Mouse (Mus musculus) neural tube, embryonic 13.5 days (tissue): Measurements from ENCODE around the gene Zfhx3. TPM values are rescaled to one million over a fixed set of nuclear protein-coding genes. Genes with fewer than 3 reads are reported as not detected.

Source experiments
- ATAC-seq: fragments of 200-750 bp; cut with Nextera tagmentation; 2 replicates; pipeline ENCODE4 v1.8.0; 2017; ENCODE audit warnings: low read depth, mild to moderate bottlenecking, moderate TSS enrichment, moderate library complexity
- H3K27ac ChIP-seq: fragments of 300-500 bp; sonication (generic); replicated peaks from 2 replicates; pipeline ENCODE4 v1.5.1; 2015; ENCODE audit warnings: moderate library complexity, mild to moderate bottlenecking, inconsistent platforms
- H3K27me3 ChIP-seq: fragments of 300-500 bp; sonication (generic); 2 replicates; pipeline ENCODE4 v1.6.1; 2015; ENCODE audit warnings: mild to moderate bottlenecking, inconsistent platforms
- H3K36me3 ChIP-seq: fragments of 300-500 bp; sonication (generic); 2 replicates; pipeline ENCODE4 v1.6.1; 2015; ENCODE audit warnings: mild to moderate bottlenecking, inconsistent platforms
- H3K4me1 ChIP-seq: fragments of 300-500 bp; sonication (generic); replicated peaks from 2 replicates; pipeline ENCODE4 v1.6.1; 2015; ENCODE audit warnings: inconsistent platforms
- H3K4me2 ChIP-seq: fragments of 300-500 bp; sonication (generic); 2 replicates; pipeline ENCODE4 v1.6.1; 2015; ENCODE audit warnings: inconsistent platforms, mild to moderate bottlenecking, moderate library complexity
- H3K4me3 ChIP-seq: fragments of 300-500 bp; sonication (generic); 2 replicates; pipeline ENCODE4 v1.5.1; 2015; ENCODE audit warnings: mild to moderate bottlenecking, inconsistent platforms
- H3K9ac ChIP-seq: fragments of 300-500 bp; sonication (generic); 2 replicates; pipeline ENCODE4 v1.6.1; 2015; ENCODE audit warnings: moderate library complexity, mild to moderate bottlenecking, inconsistent platforms
- H3K9me3 ChIP-seq: fragments of 300-500 bp; sonication (generic); 2 replicates; pipeline ENCODE4 v1.6.1; 2016; ENCODE audit warnings: inconsistent platforms
- WGBS: fragments of 180-500 bp; shearing (Covaris S2); methylation state at CpG from one replicate; pipeline ENCODE4 v1.1.7; 2015; 5-methylcytosine and 5-hydroxymethylcytosine counted together
- polyA plus RNA-seq: library from polyadenylated mRNA; unstranded; fragments of >200 nt; fragmentation: Nextera tagmentation; extraction: Ambion mirVana; gene quantifications from 2 replicates; pipeline ENCODE4 v1.2.1, GENCODE M21; 2015

Zfhx3 gene
- polyA plus RNA-seq, 1 experiment from 2014 or later: 28.2 TPM

DNA sequence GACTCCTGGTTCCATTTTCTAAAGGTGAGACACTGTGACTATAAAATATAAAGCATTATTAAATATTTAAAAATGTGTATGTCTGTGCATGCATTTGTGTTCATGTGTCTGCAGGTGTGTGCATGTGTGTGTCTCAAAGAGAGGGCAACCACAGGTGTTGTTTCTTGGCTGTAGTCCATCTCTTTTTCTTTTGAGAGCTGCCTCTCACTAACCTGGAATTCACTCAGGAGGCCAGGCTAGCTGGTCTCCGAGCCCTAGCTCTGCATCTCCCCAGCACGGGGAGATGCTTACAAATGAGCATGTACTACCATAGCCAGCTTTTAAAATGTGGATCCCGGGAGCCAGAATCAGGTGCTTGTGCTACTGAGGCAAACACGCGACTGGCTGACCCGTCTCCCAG is 124.7 kb downstream of the Zfhx3 start:
- WGBS: 83% methylated on average over 6 of the region's 6 CpGs
- ATAC-seq: no peak

DNA sequence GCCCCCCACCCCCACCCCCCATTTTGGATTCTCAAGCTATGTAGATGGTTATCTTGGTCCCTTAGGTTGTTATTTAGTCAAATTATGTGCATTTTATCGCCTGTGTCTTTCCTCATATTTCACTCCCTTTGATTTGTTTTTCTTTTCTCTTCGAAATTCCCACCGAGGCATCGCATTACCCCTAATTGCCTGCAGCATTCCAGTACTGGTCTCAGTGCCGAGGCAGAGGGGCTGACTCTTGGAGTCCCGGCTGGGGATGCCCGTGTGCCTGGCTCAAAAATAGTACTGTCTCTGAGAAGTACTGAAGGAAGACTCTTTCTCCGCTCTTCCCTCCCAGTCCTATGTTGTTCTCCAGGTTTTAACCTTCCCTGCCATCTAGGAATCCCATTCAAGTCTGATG is 125.8 kb downstream of the Zfhx3 start:
- H3K4me1 ChIP-seq: 0 out of 2 replicates have a peak, but pooled peaks cover 4% of the 10 kb centered on the region
- no peak overlapping the region for H3K4me2 ChIP-seq
- no peak overlapping the region for H3K4me3 ChIP-seq
- no peak overlapping the region for H3K9ac ChIP-seq
- no peaks in the 10 kb centered on the region for H3K9me3 ChIP-seq
- WGBS: 34% methylated on average over 8 of the region's 8 CpGs
- H3K27me3 ChIP-seq: no peaks in the 10 kb centered on the region
- H3K27ac ChIP-seq: no peak overlapping the region
- ATAC-seq: no peak
- H3K36me3 ChIP-seq: no peaks in the 10 kb centered on the region

More for the DNA sequence above, 124.7 kb downstream of the Zfhx3 start:
- Histone ChIP-seq H3K27me3 (no peaks in the 10 kb centered on the region), H3K4me2 (no peak overlapping the region), H3K4me1 (peaks cover 7% of the 10 kb centered on the region), H3K36me3 (no peaks in the 10 kb centered on the region), H3K9ac (no peak overlapping the region), H3K4me3 (no peak overlapping the region), H3K9me3 (no peaks in the 10 kb centered on the region), H3K27ac (no peak overlapping the region)

DNA sequence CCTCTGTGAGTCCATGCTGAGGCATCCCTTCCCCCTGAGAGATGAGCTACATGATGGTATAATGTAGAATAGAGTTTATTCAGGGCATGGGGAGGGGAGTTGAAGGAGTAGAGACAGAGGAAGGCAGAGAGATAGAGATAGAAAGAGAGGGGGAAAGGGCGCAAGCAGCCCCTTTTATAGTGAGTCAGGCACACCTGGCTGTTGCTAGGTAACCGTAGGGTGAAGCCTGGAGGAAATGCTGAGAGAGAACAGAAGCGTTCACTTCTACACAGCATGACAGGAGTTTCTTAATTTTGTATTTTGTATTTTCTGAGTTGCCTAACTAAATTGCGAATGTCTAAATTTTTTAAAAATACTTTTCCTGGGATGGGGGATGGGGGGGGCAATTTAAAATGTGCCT is 128.0 kb downstream of the Zfhx3 start:
- no peak overlapping the region for H3K27ac ChIP-seq
- no peak overlapping the region for H3K9ac ChIP-seq
- WGBS: 78% methylated on average over 4 of the region's 4 CpGs
- H3K4me3 ChIP-seq: no peak overlapping the region
- no peaks in the 10 kb centered on the region for H3K36me3 ChIP-seq
- H3K27me3 ChIP-seq: no peaks in the 10 kb centered on the region
- H3K4me2 ChIP-seq: no peak overlapping the region
- H3K9me3 ChIP-seq: no peaks in the 10 kb centered on the region
- ATAC-seq: no peak
- H3K4me1 ChIP-seq: 0 out of 2 replicates have a peak, but pooled peaks cover 4% of the 10 kb centered on the region

DNA sequence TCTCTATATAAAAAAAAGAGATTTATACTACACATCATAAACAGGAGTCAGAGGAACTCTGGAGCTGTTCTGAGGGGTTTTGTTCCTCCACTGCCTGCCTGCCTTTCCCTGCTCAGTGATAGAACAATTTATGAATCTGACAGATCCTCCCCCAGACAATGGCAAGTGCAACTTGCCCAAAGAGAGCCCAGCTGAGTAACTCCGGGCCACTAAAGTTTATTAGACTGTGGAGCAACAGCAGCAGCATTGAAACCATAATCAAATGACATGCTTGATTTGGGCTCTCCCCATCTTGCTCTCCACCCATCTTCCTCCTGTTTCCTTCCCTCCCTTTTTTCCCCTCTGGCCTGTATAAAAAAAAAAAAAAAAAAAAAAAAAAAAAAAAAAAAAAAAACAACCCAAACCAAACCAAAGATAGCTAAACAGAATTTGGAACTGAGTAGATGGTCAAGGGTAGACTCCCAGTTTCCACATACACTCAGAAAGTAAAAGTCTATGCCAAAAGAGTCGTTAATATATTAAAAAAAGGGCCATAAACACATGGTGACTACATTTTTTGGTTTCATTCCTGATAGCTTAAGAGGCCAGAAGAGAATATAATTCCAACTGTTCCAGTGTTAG is 129.8 kb downstream of the Zfhx3 start:
- H3K9ac ChIP-seq: no peak overlapping the region
- no peak overlapping the region for H3K27ac ChIP-seq
- ATAC-seq: no peak
- H3K4me1 ChIP-seq: 0 out of 2 replicates have a peak, but pooled peaks cover 4% of the 10 kb centered on the region
- no peaks in the 10 kb centered on the region for H3K27me3 ChIP-seq
- no peak overlapping the region for H3K4me2 ChIP-seq
- no peaks in the 10 kb centered on the region for H3K36me3 ChIP-seq
- H3K4me3 ChIP-seq: no peak overlapping the region
- 54% methylated on average over 2 of the region's 2 CpGs for WGBS
- H3K9me3 ChIP-seq: no peaks in the 10 kb centered on the region

DNA sequence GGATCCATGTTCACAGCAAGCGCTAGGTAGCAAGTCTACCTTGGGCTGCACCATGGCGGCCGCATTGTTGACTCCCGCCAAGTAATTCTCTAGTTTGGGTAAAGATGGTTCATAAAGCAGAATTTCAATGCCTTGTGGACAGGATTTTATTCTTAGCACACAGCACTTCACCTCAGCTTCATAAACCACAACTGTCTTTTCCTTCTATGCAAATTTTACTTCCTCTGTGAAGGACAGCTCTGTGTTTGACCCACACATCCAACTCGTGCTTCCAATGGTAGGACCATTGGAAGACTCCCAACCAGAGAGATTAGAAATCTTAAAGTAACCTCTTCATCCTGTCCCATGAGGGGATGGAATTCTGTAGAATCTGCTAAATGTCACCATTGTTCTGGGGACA is 130.4 kb downstream of the Zfhx3 start:
- H3K27me3 ChIP-seq: no peaks in the 10 kb centered on the region
- H3K27ac ChIP-seq: no peak overlapping the region
- no peak overlapping the region for H3K9ac ChIP-seq
- no peak overlapping the region for H3K4me2 ChIP-seq
- no peak overlapping the region for H3K4me3 ChIP-seq
- 93% methylated on average over 5 of the region's 5 CpGs for whole genome bisulfite sequencing
- no peaks in the 10 kb centered on the region for H3K36me3 ChIP-seq
- no peaks in the 10 kb centered on the region for H3K9me3 ChIP-seq
- no peak for ATAC-seq
- 0 out of 2 replicates have a peak, but pooled peaks cover 4% of the 10 kb centered on the region for H3K4me1 ChIP-seq

GRCm38 (mm10) chr8:108075176-108075575 is 132.7 kb downstream of the Zfhx3 start:
- Histone ChIP-seq H3K9me3 (no peaks in the 10 kb centered on the region), H3K4me3 (no peak overlapping the region), H3K27ac (no peak overlapping the region), H3K4me1 (no peaks in the 10 kb centered on the region), H3K4me2 (no peak overlapping the region), H3K9ac (no peak overlapping the region), H3K27me3 (no peaks in the 10 kb centered on the region), H3K36me3 (no peaks in the 10 kb centered on the region)
- no peak for ATAC-seq
- 86% methylated on average over 5 of the region's 5 CpGs for WGBS

GRCm38 (mm10) chr8:108078726-108079125 is 136.3 kb downstream of the Zfhx3 start:
- no peaks in the 10 kb centered on the region for H3K9me3 ChIP-seq
- H3K9ac ChIP-seq: no peak overlapping the region
- no peak for ATAC-seq
- H3K4me2 ChIP-seq: no peak overlapping the region
- no peaks in the 10 kb centered on the region for H3K36me3 ChIP-seq
- no peak overlapping the region for H3K27ac ChIP-seq
- H3K4me1 ChIP-seq: no peaks in the 10 kb centered on the region
- 90% methylated on average over 4 of the region's 4 CpGs for WGBS
- no peaks in the 10 kb centered on the region for H3K27me3 ChIP-seq
- no peak overlapping the region for H3K4me3 ChIP-seq

- WGBS: 69% methylated on average over 4 of the region's 4 CpGs
These were observed 144.5 kb downstream of the Zfhx3 start for GRCm38 (mm10) chr8:108086913-108087312.

GRCm38 (mm10) chr8:108089632-108090031 is 147.2 kb downstream of the Zfhx3 start:
- Histone ChIP-seq H3K36me3 (no peaks in the 10 kb centered on the region), H3K4me3 (no peak overlapping the region), H3K27ac (no peak overlapping the region), H3K4me1 (no peaks in the 10 kb centered on the region), H3K9ac (no peak overlapping the region), H3K4me2 (no peak overlapping the region), H3K27me3 (no peaks in the 10 kb centered on the region), H3K9me3 (no peaks in the 10 kb centered on the region)
- no peak for ATAC-seq
- WGBS: 85% methylated on average over 5 of the region's 5 CpGs

More at GRCm38 (mm10) chr8:108086913-108087312, 144.5 kb downstream of the Zfhx3 start:
- Histone ChIP-seq H3K4me2 (no peak overlapping the region), H3K27me3 (no peaks in the 10 kb centered on the region), H3K36me3 (no peaks in the 10 kb centered on the region), H3K27ac (no peak overlapping the region), H3K9ac (no peak overlapping the region), H3K9me3 (no peaks in the 10 kb centered on the region), H3K4me1 (no peaks in the 10 kb centered on the region), H3K4me3 (no peak overlapping the region)
- ATAC-seq: no peak

DNA sequence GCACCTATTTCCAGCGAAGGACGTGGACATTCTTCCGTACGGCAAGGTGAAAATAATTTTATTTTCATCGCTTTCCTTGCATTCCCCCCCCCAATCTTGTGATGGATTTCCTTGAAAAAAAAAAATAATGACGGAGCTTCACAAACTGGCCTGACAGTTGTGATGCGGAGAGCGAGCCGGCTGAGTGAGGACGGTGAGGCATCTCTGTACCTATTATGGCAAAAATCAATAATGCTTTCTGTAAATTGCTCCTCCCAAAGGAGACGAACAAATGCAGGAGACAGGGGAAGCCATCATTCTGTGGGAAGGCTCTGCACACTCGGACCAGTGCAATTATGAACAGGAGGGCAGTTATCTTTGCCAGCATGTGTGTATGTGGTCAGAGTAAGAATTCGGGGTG is 156.2 kb downstream of the Zfhx3 start:
- no peak for ATAC-seq
- H3K4me3 ChIP-seq: no peak overlapping the region
- no peaks in the 10 kb centered on the region for H3K9me3 ChIP-seq
- 68% methylated on average over 13 of the region's 13 CpGs for WGBS
- H3K4me1 ChIP-seq: peaks cover 41% of the 10 kb centered on the region
- no peaks in the 10 kb centered on the region for H3K36me3 ChIP-seq
- peak overlapping the region; percentile 19 for H3K4me2 ChIP-seq
- peaks cover 8% of the 10 kb centered on the region for H3K27me3 ChIP-seq
- peak overlapping the region; percentile 67 for H3K27ac ChIP-seq
- no peak overlapping the region for H3K9ac ChIP-seq

- Histone ChIP-seq H3K9ac (peak overlapping the region; percentile 26; the same call in 1 of the 2 replicates), H3K27me3 (peaks cover 19% of the 10 kb centered on the region), H3K4me1 (peaks cover 54% of the 10 kb centered on the region), H3K4me2 (peak overlapping the region; percentile 34), H3K4me3 (no peak overlapping the region), H3K36me3 (no peaks in the 10 kb centered on the region), H3K9me3 (no peaks in the 10 kb centered on the region), H3K27ac (0 out of 2 replicates have a peak overlapping the region, but pooled peaks have one; percentile 68)
- 54% methylated on average over 8 of the region's 8 CpGs for WGBS
- ATAC-seq: no peak
These were observed 158.7 kb downstream of the Zfhx3 start for GRCm38 (mm10) chr8:108101131-108101530.

DNA sequence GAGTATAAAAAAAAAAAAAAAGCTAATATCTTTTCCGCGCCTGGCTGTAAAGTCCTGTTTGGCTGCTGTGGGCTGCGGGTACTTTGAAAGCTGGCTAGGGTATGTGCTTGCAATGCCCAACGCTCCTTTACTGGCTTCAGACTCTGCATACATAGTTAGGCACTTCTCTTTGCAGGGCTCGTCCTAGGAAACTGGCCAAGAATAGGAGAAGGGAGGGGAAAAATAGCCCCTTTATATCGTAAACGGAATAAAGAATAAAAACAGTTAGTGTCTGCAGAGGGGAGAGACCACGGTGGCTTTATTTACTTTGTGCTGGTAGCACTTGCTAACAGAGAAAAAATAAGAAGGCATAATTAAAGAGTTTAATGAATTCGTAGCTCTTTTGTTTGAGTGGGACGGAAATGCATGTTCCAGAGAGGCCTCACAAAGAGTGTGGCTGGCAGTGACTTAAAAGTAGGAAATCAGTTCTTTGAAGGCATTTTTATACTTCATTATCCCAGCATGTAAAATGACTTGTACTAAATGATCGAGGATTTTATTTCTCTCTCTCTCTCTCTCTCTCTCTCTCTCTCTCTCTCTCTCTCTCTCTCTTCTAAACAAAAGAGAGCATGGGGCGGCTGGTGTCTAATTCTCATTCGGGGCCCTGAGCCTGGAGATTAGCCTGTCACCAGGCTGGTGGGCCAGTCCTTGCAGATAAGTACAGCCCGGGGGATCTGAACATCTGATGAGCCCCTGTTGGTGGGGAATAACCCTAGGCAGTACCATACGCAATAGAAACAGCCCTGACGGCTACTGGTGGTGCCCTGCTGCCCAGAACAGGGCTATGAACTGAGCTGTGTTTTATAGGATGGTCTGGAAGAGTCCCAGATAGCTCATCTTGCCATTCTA is 159.8 kb downstream of the Zfhx3 start:
- peak overlapping the region; percentile 68; the same call in 1 of the 2 replicates for H3K27ac ChIP-seq
- H3K27me3 ChIP-seq: peaks cover 25% of the 10 kb centered on the region
- no peak overlapping the region; the same call in 1 of the 2 replicates for H3K9ac ChIP-seq
- peak; percentile 74 for ATAC-seq
- no peak overlapping the region for H3K4me3 ChIP-seq
- H3K36me3 ChIP-seq: no peaks in the 10 kb centered on the region
- no peaks in the 10 kb centered on the region for H3K9me3 ChIP-seq
- WGBS: 21% methylated on average over 16 of the region's 16 CpGs
- H3K4me2 ChIP-seq: peak overlapping the region; percentile 34
- H3K4me1 ChIP-seq: peaks cover 53% of the 10 kb centered on the region
